Mouse (Mus musculus): Measurements from ENCODE around the gene Sycn.

The Sycn gene

GRCm38 (mm10) chr7:28585001-28585400, 44.3 kb downstream of the Sycn start:
- in situ Hi-C loops (cut with MboI, MseI): no loop called here

- in situ Hi-C loops (cut with MboI, MseI): no loop called here
Measured at GRCm38 (mm10) chr7:28586663-28587411, 46.2 kb downstream of the Sycn start.

- in situ Hi-C loops (cut with MboI, MseI): no loop called here
Measured at GRCm38 (mm10) chr7:28587644-28588043, 47.0 kb downstream of the Sycn start.
